Mouse (Mus musculus) brain, embryonic 14.5 days (tissue): ENCODE data around the gene Urah. TPM values are rescaled to one million over a fixed set of nuclear protein-coding genes. Genes with fewer than 3 reads are reported as not detected.

Experiments
- DNase-seq: peaks from one replicate; pipeline ENCODE4 v3.0.0-alpha.2; 2011; ENCODE audit warnings: low read depth
- CTCF ChIP-seq: fragments of 200-500 bp; IDR thresholded peaks from 2 replicates; pipeline ENCODE4 v1.5.1; 2012; ENCODE audit warnings: inconsistent platforms, mild to moderate bottlenecking, moderate library complexity, borderline replicate concordance; ENCODE audit not compliant: insufficient read depth, insufficient read length; ENCODE audit errors: extremely low read depth
- POLR2A ChIP-seq: fragments of 200-500 bp; IDR thresholded peaks from 2 replicates; pipeline ENCODE4 v1.6.1; 2012; ENCODE audit warnings: mild to moderate bottlenecking, inconsistent platforms, borderline replicate concordance; ENCODE audit not compliant: poor library complexity, insufficient read depth, insufficient read length, severe bottlenecking; ENCODE audit errors: extremely low read depth
- polyA plus RNA-seq: library from polyadenylated mRNA; depleted of rRNA; stranded (reverse); fragments of >200 nt; gene quantifications from 2 replicates; pipeline ENCODE4 v1.2.3, GENCODE M21; 2012; rRNA removed

Urah gene
- polyA plus RNA-seq: 0.25 TPM in 1 of 2 replicates, not detected in the other

GRCm38 (mm10) chr7:140834968-140835757 lies at the start of gene Urah:
TSS of gene Urah (plus strand) at chr7:140835018.
- TF ChIP-seq CTCF: no peak

GRCm38 (mm10) chr7:140787406-140788052 lies 47.3 kb upstream of the Urah start, which contains the start of gene Syce1:
TSS of gene Syce1 (minus strand) at chr7:140787852.
- TF ChIP-seq CTCF: no peak
- TF ChIP-seq POLR2A: no peak
- DNase-seq: no peak

More at GRCm38 (mm10) chr7:140834968-140835757, at the start of gene Urah:
- no peak for DNase-seq

GRCm38 (mm10) chr7:140788053-140788435 lies 46.8 kb upstream of the Urah start:
- TF ChIP-seq CTCF: no peak
- no peak for TF ChIP-seq POLR2A
- no peak for DNase-seq

DNA sequence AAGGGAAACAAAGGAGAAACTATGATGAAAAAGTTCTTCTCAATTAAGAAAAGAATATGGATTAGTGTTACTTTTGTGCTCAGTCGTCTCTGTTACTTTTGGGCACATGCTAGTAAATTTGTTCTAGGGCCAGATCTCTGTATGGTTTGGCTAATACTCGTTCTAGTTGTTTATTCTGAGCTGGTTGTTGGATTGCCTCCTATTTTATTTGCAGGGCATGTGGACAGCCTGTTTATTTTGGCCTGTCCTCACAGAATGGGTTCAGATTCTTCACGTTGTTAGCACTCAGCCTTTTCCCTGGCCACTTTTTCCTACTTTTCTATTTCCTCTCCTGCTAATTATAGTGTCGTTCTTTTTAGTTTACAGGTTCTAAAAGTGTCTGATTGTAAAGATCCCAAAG lies 41.3 kb upstream of the Urah start:
- no peak for TF ChIP-seq POLR2A
- no peak for TF ChIP-seq CTCF
- DNase-seq: no peak

DNA sequence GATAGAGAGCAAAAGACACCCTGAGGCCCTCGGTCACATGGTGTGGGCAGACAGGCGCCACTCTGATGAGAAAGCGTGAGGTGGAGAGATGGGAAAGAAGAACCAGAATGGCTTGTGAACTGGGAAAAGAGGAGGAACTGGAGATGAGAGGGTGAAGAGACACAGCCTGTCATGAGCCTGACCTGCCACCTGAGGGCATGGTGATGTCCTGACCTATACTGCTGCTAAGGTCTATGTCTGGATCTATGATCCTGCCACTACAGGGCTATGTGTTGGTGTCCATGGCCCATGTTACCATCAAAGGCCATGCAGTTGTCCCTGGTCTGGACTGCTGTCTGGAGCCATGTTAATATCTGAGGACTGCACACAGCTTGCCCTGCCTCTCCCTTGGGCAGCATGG lies 37.2 kb upstream of the Urah start:
- no peak for DNase-seq
- TF ChIP-seq CTCF (no peak), POLR2A (no peak)

DNA sequence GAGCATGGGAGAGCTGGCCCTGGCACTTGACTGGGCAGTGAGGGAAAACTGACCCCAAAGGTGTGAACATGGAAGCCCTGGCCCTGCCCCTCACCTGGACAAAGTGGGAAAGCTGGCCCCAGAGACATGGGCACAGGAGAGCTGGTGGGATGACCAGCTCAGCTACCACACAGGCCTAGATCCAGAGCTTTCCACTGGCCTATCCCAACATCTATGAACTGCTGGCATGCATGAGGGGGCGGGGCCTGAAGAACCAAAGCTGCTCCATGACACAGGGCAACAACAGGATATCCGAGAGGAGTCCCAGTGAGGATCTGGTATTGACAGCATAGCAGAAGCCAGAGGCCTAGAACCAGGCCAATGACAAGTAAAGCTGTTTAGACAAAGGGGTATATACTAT lies 36.6 kb upstream of the Urah start:
- no peak for TF ChIP-seq POLR2A
- TF ChIP-seq CTCF: no peak
- no peak for DNase-seq

DNA sequence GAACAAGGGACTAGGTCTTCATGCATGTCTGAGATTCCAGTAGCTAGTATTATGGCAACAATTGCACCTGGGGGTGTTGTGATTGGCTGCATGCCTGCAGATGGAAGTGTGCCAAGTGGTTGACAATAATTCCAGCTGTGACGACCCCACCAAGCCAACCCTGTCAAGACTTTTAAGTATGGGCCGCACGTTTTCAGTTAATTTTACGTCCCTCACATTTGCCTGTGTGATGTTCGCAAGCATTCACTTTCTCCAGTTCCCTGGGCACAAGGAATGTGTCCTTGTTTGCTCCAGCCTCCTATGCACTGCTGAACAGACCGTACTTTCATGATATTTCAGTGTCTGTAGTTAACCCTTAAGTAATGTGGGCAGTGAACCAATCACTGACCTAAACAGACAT lies 32.2 kb upstream of the Urah start:
- no peak for DNase-seq

DNA sequence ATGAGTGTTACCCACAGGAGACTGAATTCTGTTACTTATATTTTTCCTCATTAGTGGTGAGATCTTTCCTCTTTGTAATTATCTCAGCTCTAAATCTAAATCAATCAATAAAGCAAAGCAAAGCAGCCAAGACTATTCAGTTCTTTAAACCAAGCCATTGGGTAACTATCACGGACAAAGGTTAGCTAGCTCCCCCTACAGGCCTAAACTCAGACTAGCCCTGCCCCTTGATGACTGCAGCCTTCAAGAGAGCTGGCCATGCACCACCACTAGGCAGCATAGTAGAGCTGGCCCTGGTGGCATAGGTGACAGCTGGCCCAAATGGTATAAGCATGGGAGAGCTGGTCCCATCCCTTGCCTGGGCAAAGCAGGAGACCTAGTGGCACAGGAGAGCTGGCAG lies 29.1 kb upstream of the Urah start:
- DNase-seq: peak; percentile 20
- TF ChIP-seq CTCF (peak; percentile 43; the same call in 1 of the 2 replicates), POLR2A (no peak)

More for the DNA sequence above, 32.2 kb upstream of the Urah start:
- TF ChIP-seq CTCF: no peak
- TF ChIP-seq POLR2A: no peak

DNA sequence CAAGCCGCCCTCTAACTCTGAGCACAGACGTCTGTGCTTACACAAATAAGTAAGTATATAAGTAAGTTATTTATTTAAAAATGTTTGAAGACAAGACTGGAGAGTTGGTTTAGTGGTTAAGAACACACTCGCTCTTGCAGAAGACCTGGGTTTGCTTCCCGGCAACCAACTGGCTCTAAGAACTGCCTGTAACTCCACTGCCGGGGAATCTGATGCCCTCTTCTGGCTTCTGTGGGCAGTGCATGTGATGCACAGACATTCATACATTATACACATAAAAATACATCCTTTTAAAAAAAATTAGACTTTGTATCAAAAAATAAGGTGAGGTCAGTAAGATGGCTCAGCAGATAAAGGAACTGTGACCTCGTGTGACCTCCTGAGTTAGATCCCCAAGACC lies 24.3 kb upstream of the Urah start:
- TF ChIP-seq CTCF: peak; percentile 31; the same call in 1 of the 2 replicates
- TF ChIP-seq POLR2A: no peak

GRCm38 (mm10) chr7:140811714-140812113 lies 23.1 kb upstream of the Urah start:
- peak; percentile 30 for DNase-seq
- no peak for TF ChIP-seq CTCF
- TF ChIP-seq POLR2A: no peak

More for the DNA sequence above, 24.3 kb upstream of the Urah start:
- DNase-seq: no peak

DNA sequence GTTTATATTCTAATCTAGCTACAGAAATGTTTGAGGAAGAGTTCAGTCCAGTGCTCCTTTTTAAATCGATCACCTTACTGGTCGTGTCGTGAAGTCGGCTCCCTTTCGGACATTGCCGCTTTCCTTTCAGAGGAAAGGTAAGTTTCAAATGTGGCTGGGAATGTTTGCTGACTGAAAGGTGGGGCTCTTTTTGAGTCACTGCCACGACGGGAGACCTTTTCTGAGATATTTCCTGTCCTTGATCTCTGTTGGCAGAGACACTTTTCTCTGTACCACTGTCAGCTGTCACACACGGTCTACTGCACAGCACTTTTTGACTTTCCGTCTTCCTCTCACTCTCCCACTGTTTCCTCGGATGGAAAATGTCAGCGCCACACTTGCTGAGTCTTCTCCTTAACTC lies 22.0 kb upstream of the Urah start:
- no peak for TF ChIP-seq CTCF
- TF ChIP-seq POLR2A: no peak
- DNase-seq: no peak

DNA sequence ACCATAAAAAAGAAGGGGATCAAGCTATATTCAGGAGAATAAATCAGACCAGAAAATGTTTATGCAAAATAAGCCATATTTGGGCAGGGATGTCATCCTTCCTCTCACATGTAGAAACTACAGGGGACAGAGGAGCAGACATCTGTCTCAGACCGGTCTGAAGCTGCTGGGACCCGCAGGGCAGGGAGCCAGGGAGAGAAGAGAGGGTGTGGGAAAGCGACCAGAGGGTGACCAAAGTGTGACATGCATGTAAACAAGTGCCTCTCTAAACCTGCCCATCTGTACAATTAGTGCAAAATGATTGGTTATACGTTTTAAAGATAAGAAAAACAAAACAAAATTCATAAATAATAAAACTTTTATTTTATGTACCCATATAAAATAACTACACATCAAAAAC lies 14.6 kb upstream of the Urah start:
- TF ChIP-seq CTCF (no peak), POLR2A (no peak)
- DNase-seq: peak; percentile 40

- no peak for DNase-seq
- TF ChIP-seq CTCF (no peak), POLR2A (no peak)
These were observed 13.5 kb upstream of the Urah start for GRCm38 (mm10) chr7:140821305-140821652.
